Mouse (Mus musculus): ENCODE results near the gene Ndufa4l2.

DNA sequence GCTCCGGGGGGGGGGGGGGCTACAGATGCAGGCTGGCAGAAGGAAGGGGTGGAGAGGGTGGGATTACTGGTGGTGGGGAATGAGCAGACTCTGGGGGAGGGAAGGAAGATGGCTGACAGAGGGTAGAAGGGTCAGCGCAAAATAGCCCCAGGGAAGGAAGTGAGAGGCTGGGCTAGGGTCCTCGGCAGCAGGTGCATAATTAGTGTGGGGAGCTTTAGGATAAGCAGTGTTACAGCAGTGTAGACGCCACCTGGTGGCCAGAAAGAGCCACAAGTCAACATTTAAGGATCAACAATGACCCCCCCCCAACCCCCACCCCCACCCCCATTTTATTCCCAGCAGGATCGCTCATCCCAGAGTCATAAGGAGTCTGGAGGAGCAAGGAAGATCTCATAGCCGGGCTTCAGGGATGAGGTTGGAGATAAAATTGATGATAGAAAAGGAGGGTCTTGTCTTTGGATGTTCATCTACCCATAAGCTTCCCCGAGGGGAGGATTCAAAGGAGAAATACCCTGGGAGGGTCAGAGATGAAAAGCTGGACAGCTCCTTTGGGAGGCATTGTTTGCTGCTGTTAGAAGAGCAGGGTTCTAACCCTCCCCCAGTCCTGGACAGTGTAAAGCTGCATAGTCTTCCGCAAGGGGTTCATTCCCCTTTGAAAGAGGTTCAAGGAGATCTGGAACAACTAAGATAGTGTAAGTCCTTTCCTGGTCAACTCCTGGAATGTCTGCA is 22.0 kb downstream of the Ndufa4l2 start:
- TF ChIP-seq GATA1 (IDR thresholded peaks at IDR 0.05; ENCODE audit: low read length) (no peak), TAL1 (IDR thresholded peaks at IDR 0.05; ENCODE audit: low read length) (no peak)
